Comparison of ENCODE assay signal across 9 mouse cellular contexts in genomic region chr10:81568381-81569191, GRCm38 (mm10). TPM values are rescaled to one million over a fixed set of nuclear protein-coding genes. Genes with fewer than 3 reads are reported as not detected.
DNase-seq lines count a peak whose midpoint lies in the region; ATAC-seq and TF ChIP-seq lines count a peak whose summit lies in the region.
"Had no signal": no experiment of that assay in that cellular context is flagged by ENCODE, and none has a peak within 500 bp of the region (broad histone marks: within the 10 kb centered on the region; RNA-seq: fewer than 3 reads in every experiment).

No protein-coding gene starts in this region.

- peaks cover 66% of the 10 kb centered on the region for H3K4me1 ChIP-seq in heart, embryonic 13.5 days
- H3K4me1 ChIP-seq in midbrain, embryonic 14.5 days (ENCODE audit: control insufficient read depth, insufficient read depth, low read length) = peaks cover 45% of the 10 kb centered on the region

- TF ChIP-seq CTCF in gastrocnemius, adult 2 months (IDR thresholded peaks at IDR 0.05) = no peak

- WGBS in heart, embryonic 13.5 days = 9% methylated on average over 15 of the region's 16 CpGs
- whole genome bisulfite sequencing in midbrain, embryonic 14.5 days = 10% methylated on average over 16 of the region's 16 CpGs

- ATAC-seq in heart, embryonic 13.5 days (ENCODE audit: extremely low read depth, insufficient number of reproducible peaks, low FRiP score, low TSS enrichment) = no peak
- peak; percentile 6; the same call in 1 of the 2 replicates for ATAC-seq in midbrain, embryonic 14.5 days (ENCODE audit: low FRiP score, low TSS enrichment)
- no peak for ATAC-seq in monocyte, adult 5-6 weeks (replicated peaks; ENCODE audit: insufficient number of reproducible peaks, low FRiP score, low TSS enrichment, poor library complexity, severe bottlenecking)
- ATAC-seq: Patski had no signal

- H3K4me2 ChIP-seq in heart, embryonic 13.5 days = peak overlapping the region; percentile 59
- peak overlapping the region; percentile 35 for H3K4me2 ChIP-seq in midbrain, embryonic 14.5 days (ENCODE audit: low read length)

- intact Hi-C loops in gastrocnemius, adult 2 months (cut with DNase I) = no loop called here

- H3K36me3 ChIP-seq in heart, embryonic 13.5 days = peaks cover 37% of the 10 kb centered on the region
- peaks cover 31% of the 10 kb centered on the region for H3K36me3 ChIP-seq in midbrain, embryonic 14.5 days (ENCODE audit: control insufficient read depth, insufficient read depth, low read length)

- peak; percentile 49 to 54 for DNase-seq in lung, adult 18-20 months
- DNase-seq in lung, postnatal 25 days (ENCODE audit: low spot score) = no peak
- DNase-seq in kidney, postnatal 10 days = peak; percentile 87
- DNase-seq in midbrain, embryonic 14.5 days = peak; percentile 87
- DNase-seq in gastrocnemius, adult 2 months = no peak
- no peak for DNase-seq in cerebellum, postnatal 4 days (ENCODE audit: low spot score in 2 of 2)

- H3K9me3 ChIP-seq in heart, embryonic 13.5 days = no peaks in the 10 kb centered on the region
- H3K9me3 ChIP-seq in midbrain, embryonic 14.5 days (ENCODE audit: control insufficient read depth, low read length) = no peaks in the 10 kb centered on the region

- peak overlapping the region; percentile 94 for H3K27ac ChIP-seq in heart, embryonic 13.5 days (replicated peaks)
- peak overlapping the region; percentile 83 for H3K27ac ChIP-seq in midbrain, embryonic 14.5 days (replicated peaks; ENCODE audit: low read depth, low read length)
- no peak overlapping the region for H3K27ac ChIP-seq in gastrocnemius, adult 2 months

- peaks cover 8% of the 10 kb centered on the region; the same call in 1 of the 2 replicates for H3K27me3 ChIP-seq in heart, embryonic 13.5 days (replicated peaks)
- peaks cover 50% of the 10 kb centered on the region for H3K27me3 ChIP-seq in midbrain, embryonic 14.5 days (ENCODE audit: control insufficient read depth, insufficient read depth, low read length)
- H3K27me3 ChIP-seq: Patski had no signal

- H3K4me3 ChIP-seq in heart, embryonic 13.5 days = peak overlapping the region; percentile 17
- H3K4me3 ChIP-seq in midbrain, embryonic 14.5 days (replicated peaks; ENCODE audit: low read depth, low read length) = no peak overlapping the region
- H3K4me3 ChIP-seq in gastrocnemius, adult 2 months = no peak overlapping the region

- peak overlapping the region; percentile 72 for H3K9ac ChIP-seq in heart, embryonic 13.5 days
- no peak overlapping the region for H3K9ac ChIP-seq in midbrain, embryonic 14.5 days (replicated peaks; ENCODE audit: low read length)

RNA-seq across cellular contexts. Expression of gene Tle2, which starts 5.8 kb away (rescaled TPM):
- polyA plus RNA-seq in heart, embryonic 13.5 days (2015; fragmentation: Nextera tagmentation; extraction: Ambion mirVana) = 23.4 and 26.4 TPM in 2 replicates
- 20.4 and 25.7 TPM in 2 replicates for polyA plus RNA-seq in midbrain, embryonic 14.5 days (2014; fragmentation: Nextera tagmentation; extraction: Ambion mirVana)
- total RNA-seq in monocyte, adult 5-6 weeks (2017) = 2.0 to 3.2 TPM (median 2.7 TPM) in 3 replicates
- total RNA-seq in gastrocnemius, adult 2 months (2021) = 1 to 10 TPM; 5.6 to 7.3 TPM

RNA-seq across cellular contexts. Expression of gene Aes, which starts 9.3 kb away (rescaled TPM):
- polyA plus RNA-seq in heart, embryonic 13.5 days (2015; fragmentation: Nextera tagmentation; extraction: Ambion mirVana) = 629 and 649 TPM in 2 replicates
- 485 and 707 TPM in 2 replicates for polyA plus RNA-seq in midbrain, embryonic 14.5 days (2014; fragmentation: Nextera tagmentation; extraction: Ambion mirVana)
- 129 to 254 TPM (median 141 TPM) in 3 replicates for total RNA-seq in monocyte, adult 5-6 weeks (2017)
- 100 to 1,000 TPM; 847 to 871 TPM for total RNA-seq in gastrocnemius, adult 2 months (2021)

RNA-seq across cellular contexts. Expression of gene Gna11, which starts 23.6 kb away (rescaled TPM):
- polyA plus RNA-seq in heart, embryonic 13.5 days (2015; fragmentation: Nextera tagmentation; extraction: Ambion mirVana) = 59.0 and 62.7 TPM in 2 replicates
- 86.7 and 102 TPM in 2 replicates for polyA plus RNA-seq in midbrain, embryonic 14.5 days (2014; fragmentation: Nextera tagmentation; extraction: Ambion mirVana)
- 2.2 to 17.5 TPM (median 15.1 TPM) in 3 replicates for total RNA-seq in monocyte, adult 5-6 weeks (2017)
- 10 to 100 TPM; 25.7 to 30.3 TPM for total RNA-seq in gastrocnemius, adult 2 months (2021)

RNA-seq across cellular contexts. Expression of gene Tle6, which starts 32.3 kb away (rescaled TPM):
- polyA plus RNA-seq in heart, embryonic 13.5 days (2015; fragmentation: Nextera tagmentation; extraction: Ambion mirVana) = 30.1 and 30.4 TPM in 2 replicates
- 3.2 and 3.5 TPM in 2 replicates for polyA plus RNA-seq in midbrain, embryonic 14.5 days (2014; fragmentation: Nextera tagmentation; extraction: Ambion mirVana)
- not detected in 3 replicates for total RNA-seq in monocyte, adult 5-6 weeks (2017)
- 1 to 10 TPM; 5.6 to 6.7 TPM for total RNA-seq in gastrocnemius, adult 2 months (2021)

RNA-seq across cellular contexts. Expression of gene BC025920, which starts 37.5 kb away (rescaled TPM):
- 0.44 and 0.64 TPM in 2 replicates for polyA plus RNA-seq in heart, embryonic 13.5 days (2015; fragmentation: Nextera tagmentation; extraction: Ambion mirVana)
- 0.74 and 1.1 TPM in 2 replicates for polyA plus RNA-seq in midbrain, embryonic 14.5 days (2014; fragmentation: Nextera tagmentation; extraction: Ambion mirVana)
- 0.75 to 2.4 TPM (median 1.8 TPM) in 3 replicates for total RNA-seq in monocyte, adult 5-6 weeks (2017)
- 1 to 10 TPM; 2.5 to 3.9 TPM for total RNA-seq in gastrocnemius, adult 2 months (2021)

Comparison
In these comparisons a context has a peak if more than half of its experiments do, and no peak if none do; other contexts are left out.
1. DNase-seq: peak in lung, adult 18-20 months (2 of 2), kidney, postnatal 10 days (single experiment) and midbrain, embryonic 14.5 days (single experiment); none in lung, postnatal 25 days (single experiment), gastrocnemius, adult 2 months (single experiment) and cerebellum, postnatal 4 days (0 of 2).